Mouse (Mus musculus) bone marrow macrophage, adult 2 months (primary cell): ENCODE data around the gene Hmgcl.

Source experiments
- CTCF ChIP-seq: IDR thresholded peaks from 2 replicates; pipeline ENCODE4 v1.5.1; 2012; ENCODE audit warnings: low read depth, mild to moderate bottlenecking, low read length, moderate library complexity
- POLR2A ChIP-seq: IDR thresholded peaks from 2 replicates; pipeline ENCODE4 v1.6.1; 2012; ENCODE audit warnings: mild to moderate bottlenecking, low read depth, low read length, borderline replicate concordance

- no peak for TF ChIP-seq CTCF
- no peak for TF ChIP-seq POLR2A
Measured at GRCm38 (mm10) chr4:135926195-135926808, 19.9 kb upstream of the Hmgcl start.
